Mouse (Mus musculus) cerebellum, adult 2 months (tissue): ENCODE measurements around the gene Cemip. TPM values are rescaled to one million over a fixed set of nuclear protein-coding genes. Genes with fewer than 3 reads are reported as not detected.

ENCODE experiments used
- DNase-seq, 2 experiments: peaks; one replicate each; pipeline ENCODE4 v3.0.0; 2021
- H3K27ac ChIP-seq: fragments of 200-500 bp; 2 replicates; pipeline ENCODE4 v1.5.1; 2012; ENCODE audit warnings: low read length, control low read depth, inconsistent platforms; ENCODE audit not compliant: insufficient read depth
- H3K27me3 ChIP-seq: fragments of 200-500 bp; 2 replicates; pipeline ENCODE4 v1.6.1; 2012; ENCODE audit warnings: inconsistent platforms, mild to moderate bottlenecking, low read length, moderate library complexity; ENCODE audit not compliant: control insufficient read depth, insufficient read depth
- H3K4me1 ChIP-seq: fragments of 200-500 bp; 2 replicates; pipeline ENCODE4 v1.6.1; 2011; ENCODE audit warnings: low read length; ENCODE audit not compliant: control insufficient read depth, insufficient read depth
- H3K4me3 ChIP-seq: fragments of 200-500 bp; replicated peaks from 2 replicates; pipeline ENCODE3; 2011; ENCODE audit warnings: mild to moderate bottlenecking, low read depth, low read length, control low read depth; ENCODE audit not compliant: insufficient read depth
- CTCF ChIP-seq: fragments of 200-500 bp; IDR thresholded peaks from 2 replicates; pipeline ENCODE4 v1.5.1; 2011; ENCODE audit warnings: low read depth, mild to moderate bottlenecking, control low read depth, low read length, moderate library complexity, borderline replicate concordance; ENCODE audit not compliant: insufficient read depth
- POLR2A ChIP-seq: fragments of 200-500 bp; IDR thresholded peaks from 2 replicates; pipeline ENCODE4 v1.6.1; 2011; ENCODE audit warnings: low read length, control low read depth, borderline replicate concordance; ENCODE audit not compliant: insufficient read depth
- WGBS: fragments of 180-500 bp; shearing (Covaris S2); methylation state at CpG from one replicate; pipeline ENCODE4 v1.1.7; 2018; 5-methylcytosine and 5-hydroxymethylcytosine counted together
- polyA plus RNA-seq: library from polyadenylated mRNA; depleted of rRNA; stranded (reverse); fragments of >200 nt; gene quantifications from 2 replicates; pipeline ENCODE4 v1.2.3, GENCODE M21; 2012

The Cemip gene
- polyA plus RNA-seq, 1 experiment: 5.4 TPM

DNA sequence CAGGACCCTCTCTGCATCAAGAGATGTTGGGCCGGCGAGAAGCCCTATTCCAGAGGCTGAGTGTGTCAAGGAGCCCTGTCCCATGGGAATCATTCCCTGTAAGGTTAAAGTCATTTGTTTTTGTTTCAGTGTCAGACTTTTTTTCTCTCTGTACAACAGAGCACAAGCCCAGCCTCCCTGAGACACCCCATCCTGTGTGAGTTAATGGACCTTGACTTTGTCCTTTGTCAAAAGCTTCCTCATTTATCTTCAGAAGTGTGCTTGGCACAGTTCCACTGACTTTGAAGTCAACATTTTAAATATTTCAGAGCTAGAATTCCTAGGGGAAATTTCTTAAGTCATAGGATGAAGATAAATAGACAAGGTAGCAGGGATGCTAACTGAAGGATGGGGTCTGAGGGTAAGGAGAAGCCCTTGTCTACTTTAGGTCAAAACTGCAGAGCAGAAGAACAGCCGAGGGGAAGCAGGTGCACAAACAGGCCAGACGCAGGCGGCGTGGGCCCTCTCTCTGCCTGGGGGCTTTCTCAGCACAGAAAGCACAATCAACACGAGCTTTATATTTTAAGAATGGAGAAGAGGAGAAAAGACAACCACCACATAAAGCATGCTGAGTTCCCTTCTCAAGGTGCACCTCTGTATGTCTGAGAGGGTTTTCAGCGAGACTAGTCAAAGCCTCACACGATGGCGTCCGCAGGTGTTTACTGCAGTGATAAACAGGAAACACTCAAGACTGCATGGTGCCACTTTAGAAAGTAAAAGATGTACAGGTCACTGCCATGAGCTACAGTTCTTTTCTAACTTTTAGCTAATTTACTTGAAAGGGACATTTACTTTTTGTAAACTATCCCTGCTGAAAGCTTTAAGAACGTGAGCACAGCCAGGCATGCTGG is 33.2 kb upstream of the Cemip start:
- Histone ChIP-seq H3K27me3 (no peaks in the 10 kb centered on the region), H3K27ac (no peak overlapping the region)
- 77% methylated on average over 12 of the region's 12 CpGs for WGBS

DNA sequence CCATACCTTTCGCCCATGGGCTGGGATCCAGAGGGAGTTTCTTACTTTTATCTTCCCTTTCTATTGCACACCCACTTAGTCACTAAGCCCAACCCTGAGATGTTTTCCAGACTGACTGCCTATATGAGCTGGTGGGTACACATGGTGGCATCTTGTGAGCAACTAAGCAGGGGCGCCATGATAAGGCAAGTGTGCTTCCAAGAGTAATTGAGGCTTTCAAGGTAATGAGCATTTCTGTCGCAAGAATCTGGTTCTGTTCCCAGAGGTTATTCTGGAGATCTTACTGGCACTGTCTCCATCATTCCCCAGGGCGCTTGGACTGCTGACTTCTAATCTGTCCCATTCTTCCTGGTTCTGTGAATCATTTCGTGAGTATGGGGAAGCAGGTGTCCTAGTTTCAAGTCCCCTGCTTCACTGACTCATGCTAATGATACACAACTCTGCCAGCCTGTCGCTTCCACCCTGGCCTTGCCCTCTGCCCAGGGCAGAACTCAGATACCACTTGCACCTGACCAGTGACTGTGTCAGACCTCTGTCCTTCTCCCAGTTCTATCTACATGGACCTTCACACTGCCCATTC is 31.3 kb upstream of the Cemip start:
- H3K27ac ChIP-seq: no peak overlapping the region
- H3K27me3 ChIP-seq: no peaks in the 10 kb centered on the region
- DNase-seq: peak; percentile 29 to 57
- TF ChIP-seq CTCF (no peak), POLR2A (no peak)
- peaks cover 5% of the 10 kb centered on the region for H3K4me1 ChIP-seq
- 47% methylated on average over 6 of the region's 6 CpGs for WGBS
- H3K4me3 ChIP-seq: no peak overlapping the region

More for the DNA sequence above, 33.2 kb upstream of the Cemip start:
- DNase-seq: no peak
- TF ChIP-seq CTCF (no peak), POLR2A (no peak)
- Histone ChIP-seq H3K4me3 (no peak overlapping the region), H3K4me1 (peaks cover 5% of the 10 kb centered on the region)

DNA sequence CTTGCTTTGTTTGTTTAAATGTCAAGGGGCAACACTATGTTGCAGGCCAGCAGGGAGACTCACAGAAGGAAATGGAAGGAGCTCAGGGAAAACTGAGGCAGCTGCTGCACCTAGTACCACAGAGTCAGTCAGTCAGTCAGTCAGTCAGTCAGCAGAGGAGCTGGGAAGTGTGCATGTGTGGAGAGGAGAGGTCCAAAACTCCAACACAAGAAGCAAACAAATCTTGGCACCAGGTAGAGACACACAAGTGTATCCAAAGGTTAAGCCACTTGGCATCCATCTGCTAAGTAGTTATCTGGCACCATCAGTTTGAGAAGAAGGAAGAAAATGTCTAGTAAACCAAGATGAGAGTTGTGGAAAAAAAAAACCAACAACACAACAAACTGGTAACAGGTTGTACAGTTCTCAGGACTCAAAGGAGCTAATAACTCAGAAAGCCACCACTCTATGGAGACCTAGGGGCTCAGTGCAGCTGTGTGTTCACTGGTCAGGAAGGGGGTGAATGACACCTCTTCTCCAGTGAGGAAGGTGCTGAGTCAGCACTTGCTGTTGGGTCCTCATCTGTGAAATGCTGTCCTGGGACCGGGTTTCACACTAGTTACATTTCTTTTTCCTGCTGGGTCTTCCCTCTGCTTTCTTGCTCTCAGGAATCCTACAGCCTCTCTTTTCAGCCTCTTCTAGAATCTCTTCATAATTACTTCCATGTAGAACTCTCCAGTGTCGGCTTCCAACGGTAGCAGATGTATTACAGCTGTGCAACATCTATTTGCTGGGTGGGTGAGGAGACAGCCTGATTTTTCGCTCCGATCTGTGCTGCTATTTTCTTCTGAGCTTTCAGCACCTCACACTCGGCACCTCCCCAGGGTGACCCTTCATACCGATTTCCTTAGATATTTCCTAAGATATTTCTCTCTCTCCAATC is 30.6 kb upstream of the Cemip start:
- TF ChIP-seq POLR2A: no peak
- no peak for TF ChIP-seq CTCF
- WGBS: 90% methylated on average over 7 of the region's 7 CpGs
- no peak overlapping the region for H3K27ac ChIP-seq
- DNase-seq: no peak
- no peaks in the 10 kb centered on the region for H3K27me3 ChIP-seq
- peaks cover 5% of the 10 kb centered on the region for H3K4me1 ChIP-seq
- no peak overlapping the region for H3K4me3 ChIP-seq

DNA sequence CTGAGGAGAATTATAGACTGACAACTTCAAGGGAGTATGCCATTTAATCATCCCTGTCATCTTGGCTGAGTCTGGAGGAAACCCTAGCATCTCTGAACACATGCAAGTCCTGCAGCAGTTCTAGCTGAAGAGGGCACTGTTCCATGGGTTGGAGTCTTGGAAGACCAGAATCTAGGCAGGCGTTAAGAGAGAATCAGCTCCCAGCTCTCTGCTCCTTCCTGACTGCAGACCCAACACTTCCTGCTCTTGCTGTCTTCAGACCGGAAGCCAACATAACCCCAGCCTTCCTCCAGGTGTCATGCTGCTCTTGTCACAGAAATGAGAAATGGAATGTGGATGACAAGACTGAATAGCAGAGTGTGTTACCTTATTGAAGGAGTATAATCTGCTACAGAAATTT is 29.1 kb upstream of the Cemip start:
- H3K4me3 ChIP-seq: no peak overlapping the region
- TF ChIP-seq POLR2A (no peak), CTCF (no peak)
- no peak overlapping the region for H3K27ac ChIP-seq
- H3K4me1 ChIP-seq: peaks cover 5% of the 10 kb centered on the region
- H3K27me3 ChIP-seq: no peaks in the 10 kb centered on the region
- DNase-seq: no peak
- WGBS: 42% methylated on average over 2 of the region's 2 CpGs

DNA sequence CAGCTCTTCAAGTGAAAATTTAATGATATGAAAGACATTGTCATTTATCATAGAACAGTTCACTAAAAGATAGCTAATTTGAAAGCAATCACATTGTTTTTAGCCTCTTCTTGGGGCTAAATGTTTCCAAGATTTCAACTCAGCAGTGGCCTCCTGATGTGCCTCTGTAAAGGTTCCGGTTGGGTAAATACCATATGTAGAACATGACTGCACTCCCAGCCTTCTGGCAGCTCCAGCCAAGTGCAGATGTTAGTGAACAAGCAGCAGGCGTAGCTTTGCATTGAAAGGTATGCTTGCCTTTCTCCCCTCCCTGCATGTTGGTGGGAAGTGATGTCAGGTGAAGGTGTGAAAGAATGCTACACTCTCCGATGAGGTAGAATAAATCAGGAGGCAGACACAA is 28.5 kb upstream of the Cemip start:
- Histone ChIP-seq H3K4me1 (peaks cover 5% of the 10 kb centered on the region), H3K27me3 (no peaks in the 10 kb centered on the region), H3K27ac (no peak overlapping the region), H3K4me3 (no peak overlapping the region)
- DNase-seq: no peak
- WGBS: 78% methylated on average over 3 of the region's 3 CpGs
- TF ChIP-seq POLR2A (no peak), CTCF (no peak)

DNA sequence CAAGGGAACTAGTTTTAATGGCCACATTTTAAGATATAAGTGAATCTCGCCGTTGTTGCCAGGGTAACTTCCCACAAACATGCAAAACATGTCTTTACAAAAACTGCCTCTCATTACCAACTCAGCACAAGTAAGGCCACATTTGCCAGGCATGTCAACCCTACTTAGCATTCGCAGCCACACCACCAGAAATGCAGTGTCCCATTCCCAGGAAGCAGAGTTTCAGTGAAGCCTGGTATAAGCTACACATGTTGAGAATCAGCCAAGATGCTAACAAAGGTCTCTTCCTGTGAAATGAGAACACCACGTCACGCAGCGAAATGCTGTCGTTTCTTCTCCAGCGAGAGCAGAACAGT is 26.7 kb upstream of the Cemip start:
- peaks cover 3% of the 10 kb centered on the region for H3K4me1 ChIP-seq
- WGBS: 58% methylated on average over 8 of the region's 8 CpGs
- H3K27ac ChIP-seq: no peak overlapping the region

DNA sequence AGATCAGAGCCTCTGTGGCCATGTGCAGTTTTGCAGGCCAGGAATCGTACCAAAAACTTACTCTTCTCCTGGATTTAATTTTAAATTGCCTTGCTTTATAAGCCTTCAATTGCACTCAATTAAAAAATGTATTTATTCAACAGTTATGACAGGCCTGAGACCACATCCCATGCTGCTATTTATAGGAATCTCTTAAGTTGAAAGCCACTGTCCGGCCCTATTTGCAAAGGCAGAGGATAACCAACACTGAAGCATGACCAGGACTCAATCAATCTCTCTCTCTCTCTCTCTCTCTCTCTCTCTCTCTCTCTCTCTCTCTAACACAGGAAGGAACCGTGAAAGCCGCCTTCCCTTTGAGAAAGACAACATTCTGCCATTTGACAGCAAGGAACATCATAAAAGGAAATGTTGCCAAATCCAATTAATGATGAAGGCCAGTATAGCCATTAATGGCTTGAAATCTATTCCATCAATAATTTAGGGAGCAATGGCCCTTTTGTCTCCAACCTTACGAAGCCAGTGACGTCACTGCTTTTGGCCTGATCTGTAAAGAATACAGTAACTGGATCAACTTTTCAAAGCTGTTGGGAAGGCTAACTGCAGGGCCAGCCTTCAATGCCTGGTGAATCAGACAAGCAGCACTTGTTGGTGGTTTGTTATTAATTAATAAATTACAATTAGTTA is 26.2 kb upstream of the Cemip start:
- no peak overlapping the region for H3K4me3 ChIP-seq
- H3K27me3 ChIP-seq: no peaks in the 10 kb centered on the region
- no peaks in the 10 kb centered on the region; the same call in 1 of the 2 replicates for H3K4me1 ChIP-seq
- no peak for TF ChIP-seq CTCF
- TF ChIP-seq POLR2A: no peak
- 85% methylated on average over 6 of the region's 6 CpGs for WGBS
- no peak overlapping the region for H3K27ac ChIP-seq
- no peak for DNase-seq

More for the DNA sequence above, 26.7 kb upstream of the Cemip start:
- DNase-seq: no peak
- H3K4me3 ChIP-seq: no peak overlapping the region
- no peak for TF ChIP-seq POLR2A
- no peak for TF ChIP-seq CTCF
- no peaks in the 10 kb centered on the region for H3K27me3 ChIP-seq

DNA sequence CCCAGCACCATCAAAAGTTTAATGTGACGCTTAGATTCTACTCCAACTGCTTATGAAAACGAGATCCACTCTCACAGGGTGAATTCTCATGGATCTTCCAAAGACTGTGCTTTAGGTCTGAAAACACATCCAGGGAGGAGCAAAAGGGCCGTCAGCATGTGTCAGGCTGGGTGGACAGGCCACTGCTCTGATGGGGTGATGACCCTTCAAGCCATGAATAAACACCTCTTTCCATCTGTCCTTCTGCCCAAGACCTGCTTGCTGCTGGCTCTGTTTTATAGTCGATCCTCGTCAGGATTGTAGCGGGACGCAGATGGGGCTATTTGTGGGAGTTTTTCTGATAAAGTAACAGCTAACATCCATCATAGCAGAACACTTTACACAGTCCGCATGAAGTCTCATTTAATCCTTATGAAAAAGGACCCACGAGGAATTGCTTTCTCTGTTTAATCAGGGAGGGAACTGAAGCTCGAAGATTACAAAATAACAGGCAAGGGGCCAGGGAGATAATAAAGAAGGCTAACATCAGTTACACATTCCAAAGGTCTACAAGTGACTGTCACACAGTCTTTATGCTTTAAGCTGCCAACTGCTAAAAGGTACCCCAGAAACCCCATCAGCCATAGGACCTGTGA is 25.5 kb upstream of the Cemip start:
- Histone ChIP-seq H3K4me3 (no peak overlapping the region), H3K4me1 (no peaks in the 10 kb centered on the region), H3K27me3 (no peaks in the 10 kb centered on the region), H3K27ac (no peak overlapping the region)
- WGBS: 81% methylated on average over 10 of the region's 10 CpGs
- TF ChIP-seq POLR2A (no peak), CTCF (no peak)
- DNase-seq: no peak
